8 mouse cellular contexts compared by ENCODE assay signal in the genomic region with DNA sequence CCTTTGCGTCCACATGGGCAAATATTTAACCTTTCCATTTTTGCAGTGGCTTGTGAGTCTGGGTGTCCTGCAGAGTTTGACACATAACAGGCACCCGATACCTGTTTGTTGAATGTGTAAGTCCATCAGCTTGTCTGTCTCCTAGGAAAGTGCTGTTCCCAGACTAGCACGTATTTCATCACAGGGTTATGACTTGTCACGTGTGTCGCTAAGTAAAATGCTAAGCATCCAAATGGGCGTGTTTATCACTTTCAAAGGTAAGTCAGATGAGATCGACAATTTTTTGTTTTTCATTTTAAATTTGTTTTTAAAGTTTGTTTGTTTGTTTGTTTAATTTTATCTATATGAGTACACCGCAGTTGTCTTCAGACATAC. TPM values are rescaled to one million over a fixed set of nuclear protein-coding genes. Genes with fewer than 3 reads are reported as not detected.
A peak's percentile ranks its signal among the peaks of the same experiment; 100 is the strongest.
DNase-seq lines count a peak whose midpoint lies in the region; ATAC-seq and TF ChIP-seq lines count a peak whose summit lies in the region.

No protein-coding gene starts in this region.

- 0 out of 2 replicates have a peak, but pooled peaks cover 2% of the 10 kb centered on the region for H3K9me3 ChIP-seq in G1E (replicated peaks)
- H3K9me3 ChIP-seq in hindbrain, embryonic 10.5 days = no peaks in the 10 kb centered on the region
- peaks cover 10% of the 10 kb centered on the region for H3K9me3 ChIP-seq in megakaryocyte, embryonic 14.5 days

- WGBS in heart, adult 2 months = 18% methylated on average over 8 of the region's 8 CpGs
- WGBS in hindbrain, embryonic 10.5 days = 20% methylated on average over 8 of the region's 8 CpGs

- TF ChIP-seq POLR2A in heart, adult 2 months (IDR thresholded peaks at IDR 0.05; ENCODE audit: insufficient read depth, low read depth, low read length) = no peak

- H3K79me2 ChIP-seq in heart, adult 2 months (replicated peaks; ENCODE audit: control insufficient read depth, insufficient read depth, low read length) = no peaks in the 10 kb centered on the region

- no peak overlapping the region for H3K9ac ChIP-seq in heart, adult 2 months (ENCODE audit: low read depth, low read length)

- H3K27ac ChIP-seq in heart, adult 2 months = no peak overlapping the region
- H3K27ac ChIP-seq in hindbrain, embryonic 10.5 days = no peak overlapping the region

- intact Hi-C loops in heart, adult 2 months (cut with DNase I) = no loop called here
- intact Hi-C loops in heart, postnatal 14 days (cut with DNase I) = no loop called here

- H3K36me3 ChIP-seq in heart, adult 2 months (ENCODE audit: control insufficient read depth, insufficient read depth, low read length) = no peaks in the 10 kb centered on the region
- H3K36me3 ChIP-seq in G1E (replicated peaks) = no peaks in the 10 kb centered on the region
- no peaks in the 10 kb centered on the region for H3K36me3 ChIP-seq in hindbrain, embryonic 10.5 days
- peaks cover 5% of the 10 kb centered on the region for H3K36me3 ChIP-seq in megakaryocyte, embryonic 14.5 days (replicated peaks; ENCODE audit: low read length)

- DNase-seq in heart, adult 2 months = no peak
- no peak for DNase-seq in heart, postnatal 14 days
- DNase-seq in G1E (ENCODE audit: low spot score) = peak; percentile 42
- no peak for DNase-seq in hindbrain, embryonic 10.5 days (ENCODE audit: low spot score)
- no peak for DNase-seq in right cerebral cortex, postnatal 10 days (ENCODE audit: low spot score in 2 of 2)
- DNase-seq in cerebellum, adult 8-10 months = no peak
- DNase-seq in adrenal gland, adult 8-10 months = no peak

- TF ChIP-seq EP300 in heart, adult 2 months (IDR thresholded peaks at IDR 0.05; ENCODE audit: insufficient read depth, low read depth, low read length) = no peak

- H3K27me3 ChIP-seq in heart, adult 2 months (ENCODE audit: control insufficient read depth, insufficient read depth, low read length) = no peaks in the 10 kb centered on the region
- peaks cover 13% of the 10 kb centered on the region for H3K27me3 ChIP-seq in G1E (ENCODE audit: insufficient read depth, low read length)
- peaks cover 38% of the 10 kb centered on the region for H3K27me3 ChIP-seq in hindbrain, embryonic 10.5 days (ENCODE audit: insufficient read depth, poor library complexity, severe bottlenecking)
- H3K27me3 ChIP-seq in megakaryocyte, embryonic 14.5 days (replicated peaks) = peaks cover 46% of the 10 kb centered on the region

- H3K4me1 ChIP-seq in heart, adult 2 months (ENCODE audit: control insufficient read depth, insufficient read depth, low read length) = no peaks in the 10 kb centered on the region; the same call in 1 of the 2 replicates
- peaks cover 57% of the 10 kb centered on the region for H3K4me1 ChIP-seq in G1E (ENCODE audit: insufficient read depth, low read depth, low read length)
- peaks cover 13% of the 10 kb centered on the region for H3K4me1 ChIP-seq in hindbrain, embryonic 10.5 days (replicated peaks)
- H3K4me1 ChIP-seq in megakaryocyte, embryonic 14.5 days = peaks cover 43% of the 10 kb centered on the region

- peak overlapping the region; percentile 41 for H3K4me3 ChIP-seq in heart, adult 2 months
- peak overlapping the region; percentile 67 for H3K4me3 ChIP-seq in G1E (ENCODE audit: low read depth, low read length)
- peak overlapping the region; percentile 61 for H3K4me3 ChIP-seq in hindbrain, embryonic 10.5 days
- H3K4me3 ChIP-seq in megakaryocyte, embryonic 14.5 days (replicated peaks) = peak overlapping the region; percentile 87

- ATAC-seq in G1E (ENCODE audit: extremely low read depth, insufficient number of reproducible peaks, low FRiP score, poor library complexity, severe bottlenecking) = peak; percentile 47

- 0 out of 2 replicates have a peak, but pooled peaks have one; percentile 10 for TF ChIP-seq CTCF in heart, adult 2 months (IDR thresholded peaks at IDR 0.05)
- TF ChIP-seq CTCF in G1E (IDR thresholded peaks at IDR 0.05; ENCODE audit: low read depth, low read length) = no peak

RNA-seq across cellular contexts. Expression of a gene that starts 0.2 kb away (rescaled TPM):
- 10 to 100 TPM; 11.1 to 13.1 TPM for total RNA-seq in heart, adult 2 months (2021)
- 28.6 and 47.8 TPM in 2 replicates for polyA plus RNA-seq in heart, adult 2 months (2012; rRNA removed)
- total RNA-seq in heart, postnatal 14 days (2021) = 10 to 100 TPM; 16.1 to 20.0 TPM
- total RNA-seq in G1E (2014; fragmentation: Nextera tagmentation) (52.9 and 78.3 TPM in 2 replicates), G1E (2017) (63.5 and 71.3 TPM in 2 replicates)
- 74.9 and 78.0 TPM in 2 replicates for polyA plus RNA-seq in G1E (2012)
- polyA plus RNA-seq in hindbrain, embryonic 10.5 days (2016; fragmentation: Nextera tagmentation; extraction: Ambion mirVana) = 148 and 161 TPM in 2 replicates
- 6.0 and 24.1 TPM in 2 replicates for polyA plus RNA-seq in megakaryocyte, embryonic 14.5 days (2012; ENCODE audit: insufficient read depth, low replicate concordance)
- 10 to 100 TPM; 37.4 to 55.6 (median 50.2) TPM for total RNA-seq in adrenal gland, adult 8-10 months (2022)

RNA-seq across cellular contexts. Expression of a gene that starts 2.0 kb away (rescaled TPM):
- total RNA-seq in heart, adult 2 months (2021) = not detected
- polyA plus RNA-seq in heart, adult 2 months (2012; rRNA removed) = not detected in 2 replicates
- under 1 TPM in 1 of 2 experiments, not detected in 1; 0.05 TPM for total RNA-seq in heart, postnatal 14 days (2021)
- total RNA-seq in G1E (2014; fragmentation: Nextera tagmentation) = not detected in 2 replicates
- total RNA-seq in G1E (2017) = 0.06 and 0.11 TPM in 2 replicates
- polyA plus RNA-seq in G1E (2012) = 0.02 TPM in 1 of 2 replicates, not detected in the other
- polyA plus RNA-seq in hindbrain, embryonic 10.5 days (2016; fragmentation: Nextera tagmentation; extraction: Ambion mirVana) = 0.09 TPM in 1 of 2 replicates, not detected in the other
- polyA plus RNA-seq in megakaryocyte, embryonic 14.5 days (2012; ENCODE audit: insufficient read depth, low replicate concordance) = 0.12 and 0.43 TPM in 2 replicates
- under 1 TPM in 3 of 4 experiments, not detected in 1; 0.12 to 0.17 (median 0.15) TPM for total RNA-seq in adrenal gland, adult 8-10 months (2022)

RNA-seq across cellular contexts. Expression of a gene that starts 42.5 kb away (rescaled TPM):
- not detected for total RNA-seq in heart, adult 2 months (2021)
- polyA plus RNA-seq in heart, adult 2 months (2012; rRNA removed) = not detected in 2 replicates
- total RNA-seq in heart, postnatal 14 days (2021) = not detected
- total RNA-seq in G1E (2014; fragmentation: Nextera tagmentation) = not detected in 2 replicates
- total RNA-seq in G1E (2017) = not detected in 2 replicates
- 0.25 TPM in 1 of 2 replicates, not detected in the other for polyA plus RNA-seq in G1E (2012)
- not detected in 2 replicates for polyA plus RNA-seq in hindbrain, embryonic 10.5 days (2016; fragmentation: Nextera tagmentation; extraction: Ambion mirVana)
- polyA plus RNA-seq in megakaryocyte, embryonic 14.5 days (2012; ENCODE audit: insufficient read depth, low replicate concordance) = not detected in 2 replicates
- total RNA-seq in adrenal gland, adult 8-10 months (2022) = not detected

RNA-seq across cellular contexts. Expression of a gene that starts 44.4 kb away (rescaled TPM):
- total RNA-seq in heart, adult 2 months (2021) = 1 to 10 TPM; 8.0 to 9.1 TPM
- polyA plus RNA-seq in heart, adult 2 months (2012; rRNA removed) = 11.4 and 12.4 TPM in 2 replicates
- total RNA-seq in heart, postnatal 14 days (2021) = 1 to 10 TPM; 1.6 to 1.7 TPM
- total RNA-seq in G1E (2014; fragmentation: Nextera tagmentation) = not detected in 2 replicates
- under 0.01 and 0.11 TPM in 2 replicates for total RNA-seq in G1E (2017)
- not detected in 2 replicates for polyA plus RNA-seq in G1E (2012)
- 0.07 and 0.47 TPM in 2 replicates for polyA plus RNA-seq in hindbrain, embryonic 10.5 days (2016; fragmentation: Nextera tagmentation; extraction: Ambion mirVana)
- not detected in 2 replicates for polyA plus RNA-seq in megakaryocyte, embryonic 14.5 days (2012; ENCODE audit: insufficient read depth, low replicate concordance)
- total RNA-seq in adrenal gland, adult 8-10 months (2022) = 1 to 10 TPM in 1 of 4 experiments, under 1 TPM in 3; 0.40 to 1.0 (median 0.75) TPM
